Mouse (Mus musculus) bone marrow macrophage, adult 2 months (primary cell): ENCODE measurements around the gene Nog.

Source experiments
- CTCF ChIP-seq: IDR thresholded peaks from 2 replicates; pipeline ENCODE4 v1.5.1; 2012; ENCODE audit warnings: low read depth, mild to moderate bottlenecking, low read length, moderate library complexity
- POLR2A ChIP-seq: IDR thresholded peaks from 2 replicates; pipeline ENCODE4 v1.6.1; 2012; ENCODE audit warnings: mild to moderate bottlenecking, low read depth, low read length, borderline replicate concordance

DNA sequence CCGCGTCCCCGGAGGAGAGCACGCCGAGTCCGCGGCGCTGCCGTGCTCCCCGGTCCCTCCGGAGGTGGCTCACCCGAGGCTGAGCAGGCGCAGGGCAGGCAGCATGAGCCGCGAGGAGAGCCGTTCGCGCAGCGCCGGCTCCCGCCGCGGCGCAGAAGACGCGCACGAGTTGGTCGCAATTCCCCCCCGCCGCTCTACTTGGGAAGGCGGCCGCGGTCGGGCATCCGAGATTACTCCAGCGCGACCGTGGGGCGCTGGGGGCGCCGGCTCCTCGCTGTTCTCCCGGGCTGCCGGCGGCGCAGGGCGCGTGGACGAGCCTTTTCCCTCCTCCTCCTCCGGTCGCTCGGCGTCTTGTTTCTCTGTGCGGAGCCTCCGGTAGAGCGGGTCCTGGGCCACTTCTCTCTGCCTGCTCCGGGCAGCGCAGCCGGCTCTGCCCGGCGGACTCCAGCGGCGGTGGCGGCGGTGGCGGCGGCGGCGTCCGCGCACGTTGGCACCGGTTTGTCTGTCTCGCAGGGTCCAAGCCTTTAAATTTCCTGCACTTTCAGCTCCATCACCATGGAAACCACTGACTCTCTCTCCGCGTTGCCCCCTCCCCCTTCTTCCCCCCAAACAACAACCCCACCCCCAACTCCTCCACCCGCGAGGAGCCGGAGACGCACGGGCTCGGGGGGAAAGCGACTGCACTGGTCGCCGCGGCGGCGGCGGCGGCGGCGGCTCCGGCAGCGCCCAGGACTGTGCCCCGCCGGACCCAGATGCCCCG lies at the start of gene Nog:
- TF ChIP-seq CTCF = no peak
- TF ChIP-seq POLR2A = no peak
